Mouse (Mus musculus) hindbrain, embryonic 11.5 days (tissue): ENCODE data around the gene Gtf3a. TPM values are rescaled to one million over a fixed set of nuclear protein-coding genes. Genes with fewer than 3 reads are reported as not detected.

Source experiments
- polyA plus RNA-seq: library from polyadenylated mRNA; unstranded; fragments of >200 nt; fragmentation: Nextera tagmentation; extraction: Ambion mirVana; gene quantifications from 2 replicates; pipeline ENCODE4 v1.2.1, GENCODE M21; 2014

Gene Gtf3a
- polyA plus RNA-seq, 1 experiment from 2014 or later = 106 TPM

Other genes with a start within 250 kb of the Gtf3a start
- 11.6 and 12.6 TPM in 2 replicates for gene Usp12, start 153.7 kb upstream of the Gtf3a start, polyA plus RNA-seq
- 508 and 515 TPM in 2 replicates for gene Rpl21, start 115.8 kb upstream of the Gtf3a start, polyA plus RNA-seq
- 18.8 and 19.0 TPM in 2 replicates for gene Rasl11a, start 103.6 kb upstream of the Gtf3a start, polyA plus RNA-seq
- gene Mtif3, start 15.1 kb downstream of the Gtf3a start, polyA plus RNA-seq = 26.1 and 27.0 TPM in 2 replicates
- gene Lnx2, start 127.9 kb downstream of the Gtf3a start, polyA plus RNA-seq = 7.7 and 8.4 TPM in 2 replicates
- 112 and 119 TPM in 2 replicates for gene Polr1d, start 128.4 kb downstream of the Gtf3a start, polyA plus RNA-seq
- gene Gsx1, start 240.0 kb downstream of the Gtf3a start, polyA plus RNA-seq = 6.7 and 11.3 TPM in 2 replicates